Mouse (Mus musculus) gastrocnemius, postnatal 36 days (tissue): ENCODE results near the gene Gm6685. TPM values are rescaled to one million over a fixed set of nuclear protein-coding genes. Genes with fewer than 3 reads are reported as not detected.
A peak's percentile ranks its signal among the peaks of the same experiment; 100 is the strongest.
"Not testable (repeated sequence)": the region's sequence is repeated elsewhere in the genome, so short reads cannot be mapped to it uniquely, and the experiment has no call there.

Source experiments
- DNase-seq, 2 experiments: peaks; one replicate each; pipeline ENCODE4 v3.0.0; 2022
- intact Hi-C: fragments of 180-260 bp; cut with DNase I; formaldehyde crosslinking; loops from one replicate; pipeline ENCODE4 v1.15.1; 2025
- long read RNA-seq, 2 experiments: library from polyadenylated mRNA; stranded (forward); transcript quantifications; one replicate each; pipeline ENCODE4 v2.0.0; 2021
- total RNA-seq, 2 experiments: library from RNA; stranded (reverse); gene quantifications; 2 replicates each; pipeline ENCODE4 v1.2.3; 2021

The Gm6685 gene
- total RNA-seq: 1 to 10 TPM; 5.8 to 6.0 TPM
- long read RNA-seq, experiment 1: 0 reads
- long read RNA-seq, experiment 2: 0 reads

DNA sequence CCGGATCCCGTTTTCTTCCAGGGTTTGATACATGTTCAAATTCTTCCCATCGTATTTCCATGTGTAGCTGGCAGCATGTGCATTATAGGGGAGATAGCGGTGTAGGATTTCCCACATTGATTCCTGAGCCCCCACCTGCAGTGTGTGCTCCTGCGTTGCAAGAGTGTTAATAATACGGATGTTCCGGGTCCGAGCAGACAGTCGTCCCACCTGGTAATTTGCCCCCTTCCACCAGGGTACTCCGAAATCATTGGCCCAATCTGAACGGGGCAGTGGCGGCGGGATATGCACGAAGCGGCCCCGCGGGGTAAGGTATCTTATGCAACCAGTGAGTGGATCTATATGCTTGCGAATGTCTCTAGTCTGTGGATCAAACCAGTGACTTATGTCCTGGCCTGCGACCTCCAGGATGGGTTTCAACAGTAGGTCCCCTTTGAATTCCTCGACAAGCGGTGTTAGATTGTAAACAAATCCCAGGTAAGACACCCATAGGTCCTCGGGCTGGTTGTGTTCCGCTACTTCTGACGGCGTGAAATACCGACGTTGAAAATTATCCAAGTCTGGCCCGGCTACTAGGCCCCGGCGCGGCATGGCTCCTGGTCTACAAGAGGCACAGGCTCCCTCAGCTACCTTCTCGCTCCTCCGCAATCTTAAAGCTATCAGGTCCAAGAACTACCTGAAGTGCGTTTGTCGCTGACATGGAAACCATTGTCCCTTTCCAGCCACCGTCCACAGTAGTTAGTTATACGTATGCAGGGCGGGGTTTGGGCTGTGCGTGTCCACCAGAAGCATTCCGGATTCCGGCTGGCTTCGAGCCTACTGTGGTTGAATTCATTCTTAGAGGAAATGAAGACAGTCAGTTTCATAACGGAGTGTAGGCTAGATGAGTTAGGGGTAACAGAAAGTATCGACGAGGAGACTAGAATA lies at the start of gene Gm6685:
TSS of gene Gm6685 (minus strand) at position 644 of the 927 bp plus-strand sequence.
- intact Hi-C loops, DNase-seq: not testable (repeated sequence)

GRCm38 (mm10) chr11:28375891-28376290 lies 36.2 kb upstream of the Gm6685 start:
- no peak for DNase-seq
- intact Hi-C loops: no loop called here

DNA sequence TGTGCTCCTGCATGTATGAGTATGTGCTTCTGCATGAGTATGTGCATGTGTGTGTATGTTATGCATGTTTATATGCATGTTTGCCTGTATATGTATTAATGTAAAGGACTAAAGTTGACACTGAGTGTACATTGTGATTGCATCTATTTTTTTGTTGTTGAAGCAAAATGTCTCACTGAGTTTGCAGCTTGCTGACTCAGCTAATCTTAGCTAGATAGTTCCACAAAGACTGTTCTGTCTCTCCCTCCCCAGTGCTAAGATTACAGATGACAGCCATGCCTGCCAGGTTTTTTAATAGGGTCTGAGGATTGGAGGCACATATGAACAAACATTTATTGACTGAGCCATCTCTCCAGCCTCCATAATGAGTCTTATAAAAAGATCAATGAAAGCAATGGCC lies 35.0 kb upstream of the Gm6685 start:
- no peak for DNase-seq
- intact Hi-C loops: no loop called here

DNA sequence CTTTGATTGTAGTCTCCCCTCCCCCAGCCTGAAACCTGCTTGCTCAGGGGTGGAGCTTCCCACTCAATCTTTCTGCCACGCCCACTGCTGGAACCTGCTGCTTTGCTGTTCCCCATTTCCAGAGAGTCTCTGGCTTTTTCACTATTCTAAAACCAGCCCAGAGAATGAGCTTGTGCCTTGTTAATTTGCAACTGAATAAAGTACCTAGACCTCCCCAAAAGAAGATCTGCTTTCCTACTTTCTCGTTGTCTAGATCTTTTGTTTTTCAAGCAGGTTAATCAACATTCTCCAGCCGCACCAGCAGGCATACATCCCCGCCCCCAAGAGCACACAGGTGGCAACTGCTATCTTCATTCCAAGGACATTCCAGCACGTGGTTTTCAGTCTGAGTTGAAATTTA lies 31.7 kb upstream of the Gm6685 start:
- intact Hi-C loops, DNase-seq: not testable (repeated sequence)

GRCm38 (mm10) chr11:28365929-28366244 lies 26.2 kb upstream of the Gm6685 start:
- intact Hi-C loops: no loop called here

DNA sequence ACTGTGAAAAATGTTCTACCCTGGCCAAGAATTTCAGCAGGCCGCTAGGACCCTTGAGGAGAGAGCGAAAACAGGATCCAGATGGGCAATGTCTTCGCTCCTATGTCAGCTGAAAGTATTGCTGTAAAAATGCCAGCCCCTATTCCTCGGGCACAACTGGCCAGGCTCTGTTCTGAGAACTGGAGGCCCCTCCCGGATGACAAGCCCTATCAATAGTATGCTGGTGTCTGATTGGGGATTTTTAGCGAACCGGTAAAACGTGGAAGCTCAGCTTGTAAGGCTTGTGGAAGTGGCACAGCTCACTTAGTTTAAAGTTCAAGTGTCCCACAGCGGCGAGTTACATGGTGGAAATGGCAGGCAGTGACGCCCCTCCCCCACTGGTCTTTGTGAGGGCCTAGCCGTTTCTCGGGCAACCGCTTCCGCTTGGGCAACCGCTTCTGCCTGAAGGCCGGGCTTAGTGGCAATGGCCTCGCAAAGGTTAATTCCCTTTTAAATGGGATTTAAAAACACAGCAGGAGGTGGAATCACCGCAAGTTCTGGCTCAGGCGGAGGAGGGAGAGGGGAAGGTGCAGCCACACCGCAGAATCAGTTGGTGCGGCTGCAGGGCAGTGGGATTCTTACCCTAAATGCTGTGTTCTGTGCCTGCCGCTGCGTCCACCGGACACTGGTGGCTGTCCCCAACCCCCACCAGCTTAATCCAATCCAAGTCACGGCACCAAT lies 25.7 kb upstream of the Gm6685 start:
- intact Hi-C loops: no loop called here
- DNase-seq: peak; percentile 51 to 62

More at GRCm38 (mm10) chr11:28365929-28366244, 26.2 kb upstream of the Gm6685 start:
- DNase-seq: no peak

DNA sequence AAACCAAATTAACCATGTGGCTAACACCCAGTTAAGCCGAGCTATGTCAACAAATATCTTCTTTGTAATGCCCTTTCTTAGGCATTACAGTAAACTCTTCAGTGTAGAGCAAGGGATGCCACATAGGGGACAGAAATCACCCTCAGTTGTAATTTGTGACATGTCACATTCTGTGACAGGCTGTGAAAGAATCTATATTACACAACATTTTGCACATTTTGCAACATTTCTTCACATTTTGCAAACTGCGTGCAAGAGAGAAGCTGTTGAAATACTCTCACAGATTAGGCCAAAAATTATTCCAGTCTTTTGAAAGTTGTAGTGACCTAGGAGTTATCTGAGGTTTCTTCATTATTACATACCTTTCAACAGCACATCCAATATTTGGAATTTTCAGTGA lies 3.8 kb upstream of the Gm6685 start:
- intact Hi-C loops: no loop called here
- no peak for DNase-seq

- no peak for DNase-seq
- intact Hi-C loops: no loop called here
Measured at GRCm38 (mm10) chr11:28341887-28342286, 2.2 kb upstream of the Gm6685 start.

GRCm38 (mm10) chr11:28327878-28328277 lies 11.8 kb downstream of the Gm6685 start:
- DNase-seq: no peak
- intact Hi-C loops: no loop called here

GRCm38 (mm10) chr11:28313396-28313795 lies 26.3 kb downstream of the Gm6685 start:
- no peak for DNase-seq
- intact Hi-C loops: no loop called here

GRCm38 (mm10) chr11:28307723-28308122 lies 31.9 kb downstream of the Gm6685 start:
- intact Hi-C loops: no loop called here
- no peak for DNase-seq

DNA sequence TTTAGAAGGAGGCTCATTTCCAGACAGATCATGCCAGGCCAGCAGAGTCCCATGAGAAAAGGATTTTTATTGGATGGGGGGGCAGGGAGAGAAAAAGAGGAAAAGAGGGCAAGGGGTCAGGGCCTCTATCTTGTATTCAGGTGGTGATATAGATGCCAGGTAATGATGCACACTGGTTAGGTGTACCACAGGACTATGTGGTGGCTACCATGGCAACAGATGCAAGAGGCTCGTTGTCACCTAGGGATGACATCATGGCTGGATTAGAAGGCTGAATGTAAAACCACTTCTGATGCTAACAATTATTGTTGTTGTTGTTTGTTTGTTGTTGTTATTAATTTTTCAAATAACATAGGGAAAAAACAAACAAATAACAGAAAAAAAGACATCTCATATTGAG lies 49.2 kb downstream of the Gm6685 start:
- intact Hi-C loops: no loop called here

More for the DNA sequence above, 49.2 kb downstream of the Gm6685 start:
- no peak for DNase-seq

Other genes starting within 250 kb of the Gm6685 start
- gene Ccdc85a, start 244.5 kb upstream of the Gm6685 start, total RNA-seq: 1 to 10 TPM; 5.8 to 6.5 TPM